Mouse (Mus musculus) T-helper 17 cell (primary cell): Measurements from ENCODE around the gene Gm44503.

Experiments
- in situ Hi-C, 2 experiments: fragments of 300-600 bp; cut with MboI, MseI; formaldehyde crosslinking; loops; 1 replicate in 1 of 2; 2 replicates in 1 of 2; pipeline ENCODE4 v1.15.1; 2025; ENCODE audit warnings: high pct_unique_total_duplicates in 2 of 2

Gm44503 gene

DNA sequence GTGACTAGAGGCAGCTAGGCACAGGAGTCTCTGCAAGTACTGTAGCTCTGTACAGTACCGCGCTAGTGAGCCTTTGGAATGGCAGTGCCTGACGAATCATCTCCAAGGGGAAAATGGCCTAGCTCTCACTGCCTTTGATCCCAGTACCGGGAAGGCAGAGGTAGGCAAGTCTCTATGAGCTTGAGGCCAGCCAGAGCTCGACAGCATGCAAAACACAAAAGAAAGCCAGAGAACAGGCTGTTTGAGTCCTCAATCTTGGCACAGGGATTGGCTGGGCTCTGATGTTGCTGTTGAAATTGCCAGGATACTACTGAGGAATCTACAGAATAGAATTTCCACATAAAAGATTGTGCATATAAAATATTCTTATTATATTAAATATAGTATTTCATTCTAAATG lies 13.8 kb downstream of the Gm44503 start:
- in situ Hi-C loops: loop anchor here in 1 of 2 experiments (5.0 kb wide), 1 partner anchor 120 kb away; no protein-coding TSS in a partner anchor

DNA sequence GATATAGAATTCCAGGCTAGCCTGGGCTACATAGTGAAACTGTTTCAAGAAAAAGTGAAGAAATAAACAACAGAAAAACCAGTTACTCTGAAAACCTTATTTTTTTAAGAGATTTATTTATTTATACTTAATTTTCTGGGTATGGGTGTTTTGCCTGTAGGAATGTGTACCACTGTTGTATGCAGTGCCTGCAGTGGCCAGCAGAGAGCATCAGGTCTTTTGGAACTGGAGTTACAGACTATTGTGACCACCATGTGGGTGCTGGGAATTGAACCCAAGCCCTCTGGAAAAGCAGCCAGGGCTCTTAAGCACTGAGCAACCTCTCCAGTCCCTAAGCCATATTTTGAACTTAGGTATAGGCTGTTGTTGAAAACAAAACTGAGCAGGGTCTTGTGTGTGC lies 14.3 kb downstream of the Gm44503 start:
- in situ Hi-C loops: loop anchor here in 1 of 2 experiments (5.0 kb wide), 1 partner anchor 119 kb away; no protein-coding TSS in a partner anchor

DNA sequence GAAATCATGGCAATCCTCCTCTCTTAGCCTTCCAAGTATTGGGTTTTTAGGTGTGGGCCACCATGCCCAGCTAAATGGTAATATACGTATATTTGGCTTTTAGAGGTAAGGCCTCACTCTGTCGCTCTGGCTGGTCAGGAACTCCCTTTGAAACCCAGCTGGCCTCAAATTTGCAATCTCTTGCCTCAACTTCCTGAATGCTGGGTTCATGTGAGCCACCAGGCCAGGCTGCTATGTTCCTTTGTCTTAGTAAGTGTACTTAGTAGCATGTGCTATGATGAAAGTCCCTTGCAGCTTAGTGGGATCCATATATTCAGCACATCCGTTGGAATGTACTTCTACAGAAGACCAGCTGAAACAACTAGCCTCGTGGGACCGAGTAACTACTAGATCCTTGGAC lies 16.1 kb downstream of the Gm44503 start:
- in situ Hi-C loops: loop anchor here in 1 of 2 experiments (5.0 kb wide), 1 partner anchor 118 kb away; no protein-coding TSS in a partner anchor

DNA sequence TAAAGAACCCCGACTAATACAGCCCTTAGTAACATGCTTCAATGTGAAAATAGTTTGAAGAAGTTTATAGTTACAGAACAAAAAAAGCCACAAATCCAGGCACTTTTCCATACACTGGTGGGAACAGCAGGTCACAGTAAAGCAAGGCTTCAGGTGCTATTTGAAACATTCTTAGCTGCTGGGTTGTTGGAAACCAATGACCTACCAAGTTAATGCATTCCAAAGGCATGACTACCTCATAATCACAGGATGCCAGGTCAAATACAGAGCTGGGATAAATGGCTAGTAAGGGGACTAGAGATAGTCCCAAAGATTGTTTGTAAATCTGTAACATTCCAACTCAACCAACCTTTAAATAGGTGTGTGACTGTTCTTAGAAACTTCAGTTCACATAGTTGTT lies 16.6 kb downstream of the Gm44503 start:
- in situ Hi-C loops: no loop called here

DNA sequence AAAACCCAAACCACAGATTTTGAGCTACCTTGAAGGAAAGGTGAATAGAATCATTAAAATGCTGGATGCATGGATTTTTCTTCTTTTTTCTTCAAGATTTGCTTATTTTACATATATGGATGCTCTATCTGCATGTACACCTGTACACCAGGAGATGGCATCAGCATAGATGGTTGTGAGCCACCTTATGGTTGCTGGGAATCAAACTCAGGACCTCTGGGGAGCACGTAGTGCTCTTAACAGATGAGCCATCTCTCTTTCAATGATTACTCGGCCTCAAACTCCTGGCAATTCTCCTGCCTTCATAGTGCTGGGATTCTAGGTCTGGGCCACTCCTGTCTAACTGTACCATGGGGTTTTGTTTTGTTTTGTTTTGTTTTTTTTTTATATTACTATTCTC lies 24.4 kb downstream of the Gm44503 start:
- in situ Hi-C loops: no loop called here

DNA sequence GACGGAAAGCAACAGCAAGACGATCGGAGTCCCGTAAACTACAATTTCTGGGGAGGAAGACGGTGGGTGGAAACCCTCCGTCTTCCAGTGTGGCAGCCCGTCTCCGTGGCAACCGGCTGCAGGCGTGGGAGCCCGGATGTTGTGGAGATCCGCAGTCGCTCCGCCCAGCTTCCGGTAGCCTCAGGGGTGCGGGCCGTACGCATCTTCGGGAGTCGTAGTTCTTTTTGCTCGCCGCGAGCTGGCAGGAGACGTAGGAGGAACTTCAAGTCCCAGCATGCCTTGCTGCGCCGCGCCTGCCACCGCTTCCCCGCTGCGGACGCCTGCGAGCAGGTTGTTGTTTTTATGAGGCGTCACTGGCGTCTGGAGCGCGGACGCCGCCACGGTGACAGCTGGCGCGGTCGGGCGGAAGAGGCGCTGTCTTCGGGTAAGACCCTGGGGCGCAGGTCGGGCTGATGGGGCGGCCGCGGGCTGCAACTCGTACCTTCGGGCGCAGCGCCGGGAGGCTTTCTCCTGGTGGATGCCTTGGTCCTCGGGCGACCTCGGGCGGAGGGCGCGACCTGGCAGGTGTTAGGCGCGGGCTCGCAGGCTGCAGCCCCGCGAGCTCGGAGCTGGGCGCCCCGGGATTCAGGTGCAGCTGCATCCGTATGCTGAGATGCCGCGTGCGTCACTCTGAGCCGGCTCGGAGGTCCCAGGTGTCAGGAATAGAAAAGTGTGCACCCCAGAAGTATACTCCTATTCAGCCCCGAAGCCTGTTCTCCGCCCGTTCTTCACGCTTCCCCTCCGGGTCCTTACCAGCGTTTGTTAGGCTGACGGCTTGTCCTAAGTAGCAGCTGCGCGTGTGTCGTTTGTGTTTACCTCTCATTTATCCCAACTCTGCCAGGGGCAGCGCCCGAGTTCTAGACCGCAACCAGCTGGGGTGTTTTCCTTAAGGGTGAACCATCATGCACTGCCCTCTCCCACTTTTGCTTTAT lies 26.9 kb downstream of the Gm44503 start, which contains the start of the genes Ccpg1os and Ccpg1:
Gene Ccpg1os (minus strand): TSS at position 133 of the 971 bp plus-strand sequence.
Gene Ccpg1 (plus strand): TSS at position 180 of the 971 bp plus-strand sequence.
- in situ Hi-C loops: no loop called here

DNA sequence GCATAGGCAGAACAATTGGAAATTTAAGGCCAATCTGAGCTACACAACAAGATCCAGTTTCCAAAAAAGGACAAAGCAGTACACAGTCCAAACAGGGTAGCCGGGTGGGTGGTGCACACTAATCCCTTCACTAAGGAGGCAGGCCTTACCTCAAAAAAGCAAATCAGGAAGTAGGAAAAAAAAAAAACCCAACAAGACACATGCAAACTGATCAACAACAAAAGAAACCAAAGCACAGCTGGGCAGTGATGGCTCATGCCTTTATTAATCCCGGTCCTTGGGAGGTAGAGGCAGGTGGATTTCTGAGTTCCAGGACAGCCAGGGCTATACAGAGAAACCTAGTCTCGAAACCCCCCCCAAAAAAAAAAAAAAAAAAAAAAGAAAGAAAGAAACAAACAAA lies 29.1 kb downstream of the Gm44503 start:
- in situ Hi-C loops: no loop called here

DNA sequence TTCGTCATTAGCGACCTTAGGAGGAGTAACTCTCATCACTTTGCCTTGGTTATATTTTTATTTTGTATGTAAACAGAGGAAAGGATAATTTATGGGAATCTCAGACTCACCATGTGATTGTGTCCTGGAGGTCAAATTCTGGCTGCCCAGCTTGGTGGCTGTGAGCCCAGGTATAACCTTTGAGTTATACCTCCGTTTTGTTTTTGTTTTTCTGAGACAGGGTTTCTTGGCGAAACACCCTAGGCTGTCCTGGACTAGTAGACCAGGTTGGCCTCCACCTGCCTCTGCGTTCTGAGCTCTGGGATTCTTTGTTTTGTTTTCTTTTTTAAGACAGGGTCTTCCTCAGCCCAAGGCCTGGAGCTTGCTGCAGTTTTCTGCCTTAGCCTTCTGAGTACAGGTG lies 30.1 kb downstream of the Gm44503 start:
- in situ Hi-C loops: no loop called here

DNA sequence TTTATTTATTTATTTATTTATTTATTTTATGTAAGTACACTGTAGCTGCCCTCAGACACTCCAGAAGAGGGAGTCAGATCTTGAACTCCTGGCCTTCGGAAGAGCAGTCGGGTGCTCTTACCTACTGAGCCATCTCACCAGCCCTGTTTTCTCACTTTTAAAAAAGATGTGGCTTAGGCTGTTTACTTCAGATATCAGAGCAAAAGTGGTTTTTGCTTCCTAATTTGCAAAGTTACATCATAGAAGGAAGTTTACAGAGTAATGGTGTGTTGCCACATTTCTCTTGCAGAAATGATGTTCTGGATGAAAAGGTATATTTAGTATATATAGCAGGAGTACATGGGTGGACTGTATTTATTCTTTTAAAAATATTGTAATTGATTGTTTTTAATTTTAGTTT lies 32.8 kb downstream of the Gm44503 start:
- in situ Hi-C loops: no loop called here

DNA sequence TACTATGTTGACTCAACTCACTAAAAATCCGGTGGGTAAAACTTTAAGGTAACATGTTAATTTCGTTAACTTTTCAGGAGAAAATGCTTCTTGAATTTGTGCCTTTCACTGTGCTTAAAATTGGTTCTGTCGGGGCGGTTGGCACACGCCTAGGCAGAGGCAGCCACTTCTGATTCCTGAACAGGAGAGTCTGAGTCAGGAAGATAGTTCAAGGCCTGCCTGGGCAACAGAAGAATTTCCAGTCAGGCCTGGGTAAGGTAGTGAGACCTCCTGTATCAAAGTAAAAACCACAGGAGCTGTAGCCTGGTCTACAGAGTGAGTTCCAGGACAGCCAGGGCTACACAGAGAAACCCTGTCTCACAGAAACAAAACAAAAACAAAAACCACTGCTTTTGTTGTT lies 33.9 kb downstream of the Gm44503 start:
- in situ Hi-C loops: no loop called here

DNA sequence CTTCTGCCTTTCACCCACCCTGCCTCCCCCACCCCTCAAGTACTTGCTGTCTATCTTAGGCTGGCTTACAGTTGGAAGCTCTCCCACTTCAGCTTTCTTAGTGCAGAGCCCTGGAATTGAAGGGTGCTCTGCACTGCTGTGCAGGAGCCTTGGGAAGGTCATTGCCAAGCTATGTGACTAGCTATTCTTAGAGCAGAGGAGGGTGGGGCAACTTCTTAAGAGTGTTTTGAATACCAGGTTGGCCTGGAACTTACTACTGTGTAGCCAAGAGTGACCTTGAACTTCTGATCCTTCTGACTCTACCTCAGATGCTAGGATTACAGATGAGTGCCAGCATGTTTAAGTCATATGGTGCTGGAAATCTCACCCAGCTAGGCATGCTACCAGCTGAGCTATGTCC lies 37.5 kb downstream of the Gm44503 start:
- in situ Hi-C loops: no loop called here

DNA sequence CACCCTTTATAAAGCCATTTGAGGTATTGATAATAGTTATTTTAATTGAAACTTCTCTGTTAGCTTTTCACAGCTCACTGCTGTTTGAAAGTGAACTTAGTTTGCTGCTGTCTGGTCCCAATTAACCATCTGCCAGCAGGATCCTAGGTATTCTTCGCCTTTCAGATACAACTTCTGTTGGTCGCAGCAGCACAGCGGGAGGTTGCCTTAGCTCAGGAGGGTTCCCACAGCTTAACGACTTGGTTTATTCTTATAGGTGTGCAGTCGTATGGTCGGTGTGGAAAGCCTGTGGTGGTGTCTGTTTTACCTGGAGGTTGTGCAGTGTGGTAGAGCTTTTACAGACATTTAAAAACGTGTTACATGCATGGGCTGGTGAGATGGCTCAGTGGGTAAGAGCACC lies 38.2 kb downstream of the Gm44503 start:
- in situ Hi-C loops: no loop called here

DNA sequence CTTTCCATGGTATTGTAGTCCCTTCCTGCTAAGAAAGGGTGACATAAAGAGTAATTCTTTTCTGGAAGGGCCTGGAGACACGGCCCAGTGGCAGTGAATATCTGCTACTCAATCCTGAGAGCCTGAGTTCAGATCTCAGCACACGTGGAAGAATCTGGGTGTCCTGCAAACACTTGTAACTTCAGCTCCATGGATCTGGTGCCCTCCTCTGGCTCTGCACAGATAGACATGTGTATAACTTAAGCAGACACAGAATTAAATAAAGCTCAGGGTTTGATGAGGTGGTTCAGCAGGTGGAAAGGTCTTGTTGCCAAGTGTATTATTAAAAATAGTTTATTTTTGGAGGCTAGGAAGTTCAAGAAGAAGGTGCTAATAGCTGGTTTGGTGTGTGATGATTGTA lies 41.8 kb downstream of the Gm44503 start:
- in situ Hi-C loops: no loop called here

DNA sequence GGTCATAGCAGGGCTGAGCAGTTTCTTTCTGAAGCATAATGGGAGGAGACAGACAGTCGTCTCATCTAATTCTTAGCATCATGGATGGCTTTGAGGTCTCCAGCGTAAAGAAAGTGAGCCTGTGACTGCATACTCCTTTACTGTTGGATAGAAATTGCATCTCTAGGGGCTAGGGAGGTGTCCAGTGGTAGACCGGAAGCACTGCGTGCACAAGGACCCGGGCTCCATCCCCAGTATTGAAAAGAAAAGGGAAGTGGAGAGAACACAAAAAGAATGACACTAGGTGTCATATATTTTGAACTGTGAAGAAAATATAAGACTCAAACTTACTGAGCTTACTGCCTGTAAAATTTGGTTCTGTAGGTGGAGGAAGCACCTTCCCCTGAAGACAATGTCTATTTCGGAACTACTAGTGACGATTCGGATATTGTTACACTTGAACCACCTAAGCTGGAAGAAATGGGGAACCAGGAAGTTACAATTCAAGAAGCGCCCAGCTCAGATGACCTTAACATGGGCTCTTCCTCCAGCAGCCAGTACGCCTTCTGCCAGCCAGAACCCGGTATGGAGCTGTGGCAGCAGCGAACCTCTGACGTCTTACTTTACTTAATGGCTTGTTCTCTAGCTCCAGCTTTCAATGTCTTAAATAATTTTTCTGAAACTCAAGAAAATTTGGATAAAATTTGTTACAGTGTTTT lies 42.8 kb downstream of the Gm44503 start:
- in situ Hi-C loops: no loop called here

DNA sequence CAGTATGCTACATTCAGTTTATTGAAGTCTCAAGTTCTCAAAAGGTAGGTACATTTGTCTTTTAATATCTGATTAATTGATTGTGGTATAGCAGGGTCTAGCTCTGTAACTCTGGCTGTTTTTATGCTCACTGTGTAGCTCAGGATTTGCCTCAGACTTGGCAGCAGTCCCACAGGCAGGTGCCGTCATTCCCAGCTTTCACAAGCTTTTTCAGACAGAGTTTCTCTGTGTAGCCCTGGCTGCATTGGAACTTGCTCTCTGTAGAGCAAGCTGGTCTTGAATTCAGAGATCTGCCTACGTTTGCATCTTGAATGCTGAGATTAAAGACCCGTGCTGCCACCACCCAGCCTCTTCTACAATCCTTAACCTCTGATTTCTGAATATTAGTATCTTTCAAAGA lies 43.5 kb downstream of the Gm44503 start:
- in situ Hi-C loops: no loop called here

DNA sequence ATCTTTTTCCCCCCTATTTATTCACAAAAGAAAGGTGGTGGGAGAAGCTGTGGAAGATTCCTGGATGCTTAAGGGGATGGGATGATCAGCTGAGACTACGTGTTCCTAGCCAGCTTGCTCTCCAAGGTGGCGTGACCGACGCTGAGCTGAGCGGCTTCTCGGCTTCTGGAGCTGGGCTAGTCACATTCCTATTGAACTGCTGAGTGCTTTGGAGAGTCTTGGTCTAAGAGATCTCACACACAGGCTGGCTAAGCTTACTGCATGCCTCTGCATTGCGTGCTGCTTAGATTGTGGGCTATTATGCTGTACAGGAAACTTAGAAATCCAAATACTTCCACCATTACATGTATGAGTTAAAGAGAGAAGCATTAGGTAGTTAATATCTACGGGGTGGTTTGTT lies 45.4 kb downstream of the Gm44503 start:
- in situ Hi-C loops: no loop called here

DNA sequence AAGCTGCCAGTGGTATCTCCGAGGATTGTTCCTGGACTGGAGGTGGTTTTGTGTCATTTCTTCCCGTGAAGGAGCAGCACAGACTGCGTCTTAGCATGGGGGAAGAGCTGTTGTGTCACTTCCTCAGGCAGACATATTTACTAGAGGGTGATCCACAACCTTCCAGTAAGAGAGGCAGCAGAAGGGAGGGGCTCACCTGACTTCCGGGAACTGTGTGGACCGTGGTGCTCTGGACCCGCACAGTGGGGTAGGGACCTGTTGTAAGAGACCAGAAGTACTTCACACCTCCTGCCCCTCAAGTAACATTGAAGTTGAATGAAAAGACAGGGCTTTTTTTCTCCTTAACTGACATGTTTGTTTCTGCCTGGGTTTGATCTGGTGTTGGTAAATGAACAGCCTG lies 46.5 kb downstream of the Gm44503 start:
- in situ Hi-C loops: no loop called here

DNA sequence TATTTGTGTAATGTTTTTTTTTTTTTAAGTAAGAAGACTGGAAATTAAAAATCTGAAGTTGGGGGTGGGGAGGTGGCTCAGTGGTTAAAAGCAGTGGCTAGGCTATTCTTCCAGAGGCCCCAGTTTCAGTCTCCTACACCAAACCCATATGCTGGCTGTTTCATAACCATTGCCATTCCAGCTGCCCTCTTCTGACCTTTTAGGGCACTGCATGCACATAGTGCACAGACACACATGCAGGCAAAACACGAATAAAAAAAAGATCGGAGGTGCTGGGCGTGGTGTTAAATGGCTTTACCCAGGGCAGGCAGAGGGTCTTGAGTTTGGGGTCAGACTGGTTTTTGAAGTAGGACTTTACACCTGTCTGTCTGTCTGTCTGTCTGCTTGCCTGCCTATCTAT lies 47.5 kb downstream of the Gm44503 start:
- in situ Hi-C loops: no loop called here

DNA sequence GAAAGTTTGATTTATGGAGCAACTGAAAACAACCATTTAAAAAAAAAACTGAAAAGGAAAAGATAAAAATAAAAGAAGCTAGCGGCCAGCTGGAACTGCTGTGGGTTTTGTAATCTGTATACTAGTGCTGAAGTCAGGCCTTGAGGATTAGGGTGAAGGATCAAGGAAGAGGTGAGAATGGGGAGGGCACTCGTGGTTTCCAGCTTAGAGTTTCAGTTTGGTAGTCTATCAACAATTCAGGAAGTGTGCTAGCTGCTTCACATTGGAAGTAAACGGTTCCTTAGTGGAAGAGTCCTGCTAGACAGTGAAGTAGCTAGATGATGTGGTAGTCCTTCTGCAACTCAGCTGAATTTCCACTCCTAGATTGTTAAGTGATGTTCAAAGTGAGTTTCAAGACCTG lies 49.7 kb downstream of the Gm44503 start:
- in situ Hi-C loops: no loop called here

DNA sequence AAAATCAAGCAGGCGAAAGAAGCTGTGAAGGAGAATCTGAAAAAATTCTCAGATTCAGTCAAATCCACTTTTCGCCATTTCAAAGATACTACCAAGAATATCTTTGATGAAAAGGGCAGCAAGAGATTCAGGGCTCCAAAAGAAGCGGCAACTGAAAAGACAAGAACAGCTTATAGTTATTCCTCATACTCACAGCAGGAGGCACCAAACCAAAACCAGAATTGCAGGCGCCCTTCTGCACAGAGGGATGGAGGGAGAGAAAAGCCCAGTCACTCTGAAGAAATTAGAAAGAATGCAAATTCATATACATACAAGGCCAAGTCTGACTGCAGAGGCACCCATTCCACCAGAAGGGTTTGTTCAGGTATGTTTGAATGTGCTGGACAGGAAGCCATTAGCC lies 54.0 kb downstream of the Gm44503 start:
- in situ Hi-C loops: no loop called here

DNA sequence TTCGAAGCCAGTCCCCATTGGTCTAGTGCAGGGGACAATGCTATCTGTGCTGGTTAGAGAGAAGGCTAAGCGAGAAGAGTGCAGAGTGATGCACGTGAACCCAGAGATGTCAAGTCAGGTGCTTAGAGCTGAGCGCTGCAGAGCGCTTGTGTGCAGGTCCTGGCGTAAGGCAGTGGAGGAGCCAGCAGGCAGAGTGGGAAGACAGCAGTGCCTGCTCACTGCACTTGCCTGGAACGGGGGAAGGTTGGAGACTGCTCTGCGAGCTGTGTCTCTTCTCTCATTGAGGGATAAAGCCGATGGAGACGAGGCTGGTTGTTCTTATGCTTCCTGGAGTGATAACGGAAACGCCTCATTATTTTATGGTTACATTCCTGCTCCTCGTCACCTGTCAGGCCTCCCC lies 56.1 kb downstream of the Gm44503 start:
- in situ Hi-C loops: no loop called here

DNA sequence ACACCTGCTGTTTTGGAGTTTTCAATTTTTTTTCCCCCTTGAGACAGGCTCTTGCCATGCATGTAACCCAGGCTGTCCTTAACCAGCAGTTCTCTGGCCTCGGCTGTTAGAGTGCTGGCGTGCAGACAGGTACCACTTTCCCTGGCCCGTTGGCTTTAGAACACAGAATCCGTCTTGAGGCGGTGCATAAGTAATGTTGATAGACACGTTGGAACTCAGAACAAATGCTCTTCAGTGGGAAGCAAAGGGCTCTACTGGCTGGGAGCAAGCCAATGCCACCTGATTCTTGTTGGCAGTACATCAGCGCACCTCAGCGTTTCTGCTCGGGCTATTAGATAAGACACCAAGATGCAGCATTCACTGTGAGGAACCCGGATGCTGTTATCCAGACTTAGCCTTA lies 61.2 kb downstream of the Gm44503 start:
- in situ Hi-C loops: no loop called here
